In genomic region chr9:113812671-113813001, GRCm38 (mm10) we compare ENCODE assay signal across 9 mouse cellular contexts.
DNase-seq lines count a peak whose midpoint lies in the region; ATAC-seq and TF ChIP-seq lines count a peak whose summit lies in the region.
"Had no signal": no experiment of that assay in that cellular context is flagged by ENCODE, and none has a peak within 500 bp of the region (broad histone marks: within the 10 kb centered on the region; RNA-seq: fewer than 3 reads in every experiment).

No protein-coding gene starts in this region.

- TF ChIP-seq POLR2A in cerebellum, adult 2 months (IDR thresholded peaks at IDR 0.05; ENCODE audit: borderline replicate concordance, insufficient read depth, low read length), result no peak

- no peak for TF ChIP-seq CTCF in cerebellum, adult 2 months (IDR thresholded peaks at IDR 0.05; ENCODE audit: borderline replicate concordance, insufficient read depth, low read depth, low read length)
- TF ChIP-seq CTCF in lung, embryonic 14.5 days (IDR thresholded peaks at IDR 0.05; ENCODE audit: low read depth), result no peak

- H3K4me2 ChIP-seq in lung, embryonic 14.5 days, result peak overlapping the region; percentile 26; the same call in 1 of the 2 replicates
- H3K4me2 ChIP-seq in limb, embryonic 13.5 days (replicated peaks), result peak overlapping the region; percentile 61
- peak overlapping the region; percentile 44 for H3K4me2 ChIP-seq in stomach, embryonic 15.5 days

- 0 out of 2 replicates have a peak, but pooled peaks cover 13% of the 10 kb centered on the region for H3K36me3 ChIP-seq in lung, embryonic 14.5 days (ENCODE audit: insufficient read depth)
- H3K36me3 ChIP-seq in limb, embryonic 13.5 days, result no peaks in the 10 kb centered on the region
- no peaks in the 10 kb centered on the region for H3K36me3 ChIP-seq in stomach, embryonic 15.5 days

- H3K4me1 ChIP-seq in cerebellum, adult 2 months (ENCODE audit: control insufficient read depth, insufficient read depth, low read length), result peaks cover 5% of the 10 kb centered on the region; the same call in 1 of the 2 replicates
- no peaks in the 10 kb centered on the region for H3K4me1 ChIP-seq in lung, embryonic 14.5 days (ENCODE audit: insufficient read depth)
- H3K4me1 ChIP-seq in limb, embryonic 13.5 days, result peaks cover 4% of the 10 kb centered on the region; the same call in 1 of the 2 replicates
- no peaks in the 10 kb centered on the region for H3K4me1 ChIP-seq in stomach, embryonic 15.5 days

- H3K27ac ChIP-seq in cerebellum, adult 2 months (ENCODE audit: insufficient read depth, low read length), result no peak overlapping the region
- H3K27ac ChIP-seq in lung, embryonic 14.5 days (ENCODE audit: low read depth), result no peak overlapping the region
- H3K27ac ChIP-seq in limb, embryonic 13.5 days, result no peak overlapping the region
- no peak overlapping the region for H3K27ac ChIP-seq in stomach, embryonic 15.5 days

- H3K27me3 ChIP-seq in cerebellum, adult 2 months (ENCODE audit: control insufficient read depth, insufficient read depth, low read length), result no peaks in the 10 kb centered on the region
- no peaks in the 10 kb centered on the region for H3K27me3 ChIP-seq in lung, embryonic 14.5 days (ENCODE audit: insufficient read depth, low read length)
- no peaks in the 10 kb centered on the region for H3K27me3 ChIP-seq in limb, embryonic 13.5 days
- H3K27me3 ChIP-seq in stomach, embryonic 15.5 days (replicated peaks), result no peaks in the 10 kb centered on the region

- WGBS in cerebellum, adult 2 months, result 8% methylated on average over 4 of the region's 4 CpGs
- 74% methylated on average over 4 of the region's 4 CpGs for WGBS in lung, embryonic 14.5 days
- WGBS in limb, embryonic 13.5 days, result 69% methylated on average over 4 of the region's 4 CpGs
- WGBS in stomach, embryonic 15.5 days, result 61% methylated on average over 4 of the region's 4 CpGs

- H3K4me3 ChIP-seq in cerebellum, adult 2 months (replicated peaks; ENCODE audit: insufficient read depth, low read depth, low read length), result peak overlapping the region; percentile 78
- H3K4me3 ChIP-seq in lung, embryonic 14.5 days (ENCODE audit: low read depth, low read length), result no peak overlapping the region
- peak overlapping the region; percentile 38 for H3K4me3 ChIP-seq in limb, embryonic 13.5 days
- peak overlapping the region; percentile 35 for H3K4me3 ChIP-seq in stomach, embryonic 15.5 days (replicated peaks)
- H3K4me3 ChIP-seq: myocyte had no signal

- peak in 1 of 2 experiments; percentile 62 for DNase-seq in cerebellum, adult 2 months
- DNase-seq in cerebellum, postnatal 10 days, result no peak
- DNase-seq in lung, embryonic 14.5 days, result no peak
- DNase-seq in lung, postnatal 25 days (ENCODE audit: low spot score), result no peak
- DNase-seq in gastrocnemius, adult 8-10 months (ENCODE audit: low spot score in 2 of 2), result no peak
- DNase-seq in kidney, adult 9 months, result no peak

- no peak overlapping the region for H3K9ac ChIP-seq in lung, embryonic 14.5 days
- H3K9ac ChIP-seq in limb, embryonic 13.5 days, result 0 out of 2 replicates have a peak overlapping the region, but pooled peaks have one; percentile 1
- H3K9ac ChIP-seq in stomach, embryonic 15.5 days, result no peak overlapping the region

- H3K9me3 ChIP-seq in lung, embryonic 14.5 days (ENCODE audit: low read depth, low read length), result no peaks in the 10 kb centered on the region
- no peaks in the 10 kb centered on the region for H3K9me3 ChIP-seq in limb, embryonic 13.5 days
- no peaks in the 10 kb centered on the region for H3K9me3 ChIP-seq in stomach, embryonic 15.5 days

- no peak for ATAC-seq in lung, embryonic 14.5 days (ENCODE audit: insufficient read depth)
- ATAC-seq in limb, embryonic 13.5 days (ENCODE audit: low FRiP score, low read depth), result no peak
- ATAC-seq in stomach, embryonic 15.5 days (ENCODE audit: insufficient read depth, low FRiP score, low read depth), result no peak
